ENCODE assay signal across 10 mouse cellular contexts in the genomic region with DNA sequence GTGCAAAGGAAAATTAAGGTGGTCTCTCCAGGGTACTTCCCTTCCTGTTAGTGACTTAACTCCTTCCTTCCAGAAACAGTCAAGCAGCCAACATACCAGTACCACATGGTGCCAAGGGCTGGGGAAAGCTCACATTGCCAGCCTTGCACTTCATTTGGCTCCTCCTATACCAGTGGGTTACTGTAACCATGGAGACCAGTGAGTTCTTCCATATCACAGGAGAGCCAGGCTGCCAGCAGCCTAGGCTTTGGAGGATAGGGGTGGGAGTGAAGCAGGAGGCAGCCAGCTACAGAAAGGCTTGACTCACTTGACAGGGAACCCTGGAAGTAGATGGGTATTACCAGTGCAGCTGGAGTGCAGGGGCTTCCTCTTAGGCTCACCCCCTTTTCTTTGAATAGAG. TPM values are rescaled to one million over a fixed set of nuclear protein-coding genes. Genes with fewer than 3 reads are reported as not detected.
DNase-seq lines count a peak whose midpoint lies in the region; ATAC-seq and TF ChIP-seq lines count a peak whose summit lies in the region.
"Had no signal": no experiment of that assay in that cellular context is flagged by ENCODE, and none has a peak within 500 bp of the region (broad histone marks: within the 10 kb centered on the region; RNA-seq: fewer than 3 reads in every experiment).

No protein-coding gene starts in this region.

- H3K4me3 ChIP-seq in cortical plate, adult 2 months (ENCODE audit: insufficient read depth, low read length): no peak overlapping the region
- no peak overlapping the region for H3K4me3 ChIP-seq in layer of hippocampus, adult 2 months
- no peak overlapping the region for H3K4me3 ChIP-seq in midbrain, postnatal 0 days (ENCODE audit: low read depth, low read length)

- peak; percentile 55; the same call in 1 of the 2 replicates for TF ChIP-seq POLR2A in cortical plate, adult 2 months (IDR thresholded peaks at IDR 0.05; ENCODE audit: extremely low read depth, insufficient read depth, low read length)

- H3K4me1 ChIP-seq in cortical plate, adult 2 months (ENCODE audit: control insufficient read depth, insufficient read depth, low read length): peaks cover 21% of the 10 kb centered on the region
- H3K4me1 ChIP-seq in midbrain, postnatal 0 days (ENCODE audit: insufficient read depth, low read length): peaks cover 7% of the 10 kb centered on the region; the same call in 1 of the 2 replicates

- H3K9ac ChIP-seq in midbrain, postnatal 0 days (replicated peaks; ENCODE audit: low read length, poor library complexity, severe bottlenecking): peak overlapping the region; percentile 19; the same call in 1 of the 2 replicates

- no peak overlapping the region for H3K4me2 ChIP-seq in midbrain, postnatal 0 days (ENCODE audit: low read depth, low read length, poor library complexity, severe bottlenecking)

- H3K36me3 ChIP-seq in midbrain, postnatal 0 days (ENCODE audit: insufficient read depth, low read length): 0 out of 2 replicates have a peak, but pooled peaks cover 3% of the 10 kb centered on the region

- peak; percentile 82 for ATAC-seq in midbrain, postnatal 0 days (ENCODE audit: low FRiP score)
- no peak for ATAC-seq in activated CD4-positive, CD25-positive, alpha-beta regulatory T cell, adult 4 months

- no peaks in the 10 kb centered on the region for H3K9me3 ChIP-seq in midbrain, postnatal 0 days (ENCODE audit: low read length)
- H3K9me3 ChIP-seq: G1E had no signal

- peak; percentile 72 for DNase-seq in layer of hippocampus, adult 11-12 months (ENCODE audit: low spot score)
- no peak for DNase-seq in layer of hippocampus, postnatal 25 days (ENCODE audit: extremely low spot score in 1 of 2, low spot score in 1 of 2)
- DNase-seq in layer of hippocampus, adult 2 months (ENCODE audit: low spot score in 2 of 2): peak; percentile 67 to 89
- peak; percentile 88 for DNase-seq in midbrain, postnatal 0 days (ENCODE audit: low spot score)
- no peak for DNase-seq in cerebellum, adult 9-10 months
- DNase-seq: kidney, adult 11 months; lung, adult 2 months had no signal

- H3K27me3 ChIP-seq in midbrain, postnatal 0 days (ENCODE audit: insufficient read depth, low read length): no peaks in the 10 kb centered on the region

- H3K27ac ChIP-seq in cortical plate, adult 2 months (ENCODE audit: insufficient read depth, low read length): no peak overlapping the region
- H3K27ac ChIP-seq in layer of hippocampus, adult 2 months: peak overlapping the region; percentile 86
- peak overlapping the region; percentile 59 for H3K27ac ChIP-seq in midbrain, postnatal 0 days (ENCODE audit: low read depth, low read length)

- TF ChIP-seq CTCF in cortical plate, adult 2 months (IDR thresholded peaks at IDR 0.05; ENCODE audit: extremely low read depth, insufficient read depth, low read length): no peak
- TF ChIP-seq CTCF in layer of hippocampus, adult 2 months (conservative IDR thresholded peaks at IDR 0.05): no peak
- no peak for TF ChIP-seq CTCF in midbrain, postnatal 0 days (IDR thresholded peaks at IDR 0.05)

RNA-seq across cellular contexts. Expression of gene Rcor2, which starts 31.9 kb away (rescaled TPM):
- 10 to 100 TPM; 17.4 to 20.0 TPM for total RNA-seq in layer of hippocampus, postnatal 25 days (2021)
- 18.9 and 21.8 TPM in 2 replicates for polyA plus RNA-seq in cortical plate, adult 2 months (2012; rRNA removed)
- total RNA-seq in layer of hippocampus, adult 2 months (2021): 10 to 100 TPM; 17.0 to 18.2 TPM
- 40.7 and 53.1 TPM in 2 replicates for total RNA-seq in midbrain, postnatal 0 days (2014; rRNA removed)
- polyA plus RNA-seq in midbrain, postnatal 0 days (2015; fragmentation: Nextera tagmentation; extraction: Ambion mirVana): 8.9 and 9.7 TPM in 2 replicates
- polyA plus RNA-seq in activated CD4-positive, CD25-positive, alpha-beta regulatory T cell, adult 4 months (2017; shearing (Covaris generic)): not detected

RNA-seq across cellular contexts. Expression of gene Mark2, which starts 42.6 kb away (rescaled TPM):
- 100 to 1,000 TPM; 102 to 130 TPM for total RNA-seq in layer of hippocampus, postnatal 25 days (2021)
- polyA plus RNA-seq in cortical plate, adult 2 months (2012; rRNA removed): 102 and 103 TPM in 2 replicates
- 100 to 1,000 TPM; 119 to 127 TPM for total RNA-seq in layer of hippocampus, adult 2 months (2021)
- total RNA-seq in midbrain, postnatal 0 days (2014; rRNA removed): 41.2 and 49.1 TPM in 2 replicates
- 38.0 and 38.1 TPM in 2 replicates for polyA plus RNA-seq in midbrain, postnatal 0 days (2015; fragmentation: Nextera tagmentation; extraction: Ambion mirVana)
- 10 to 100 TPM; 53.4 to 69.8 TPM for polyA plus RNA-seq in activated CD4-positive, CD25-positive, alpha-beta regulatory T cell, adult 4 months (2017; shearing (Covaris generic))

RNA-seq across cellular contexts. Expression of gene Naa40, which starts 58.1 kb away (rescaled TPM):
- 10 to 100 TPM; 24.6 to 34.6 TPM for total RNA-seq in layer of hippocampus, postnatal 25 days (2021)
- polyA plus RNA-seq in cortical plate, adult 2 months (2012; rRNA removed): 62.4 and 64.7 TPM in 2 replicates
- 10 to 100 TPM; 34.2 to 38.1 TPM for total RNA-seq in layer of hippocampus, adult 2 months (2021)
- total RNA-seq in midbrain, postnatal 0 days (2014; rRNA removed): 58.3 and 62.5 TPM in 2 replicates
- 45.6 and 46.1 TPM in 2 replicates for polyA plus RNA-seq in midbrain, postnatal 0 days (2015; fragmentation: Nextera tagmentation; extraction: Ambion mirVana)
- 10 to 100 TPM; 28.0 to 29.3 TPM for polyA plus RNA-seq in activated CD4-positive, CD25-positive, alpha-beta regulatory T cell, adult 4 months (2017; shearing (Covaris generic))

Comparison
In these comparisons a context has a peak if more than half of its experiments do, and no peak if none do; other contexts are left out.
1. DNase-seq: peak in layer of hippocampus, adult 11-12 months (single experiment), layer of hippocampus, adult 2 months (2 of 2) and midbrain, postnatal 0 days (single experiment); none in layer of hippocampus, postnatal 25 days (0 of 2) and cerebellum, adult 9-10 months (single experiment).